Mouse (Mus musculus) Patski (cell line): ENCODE results near the gene Col4a2. TPM values are rescaled to one million over a fixed set of nuclear protein-coding genes. Genes with fewer than 3 reads are reported as not detected.
A peak's percentile ranks its signal among the peaks of the same experiment; 100 is the strongest.

ENCODE experiments used
- ATAC-seq: fragments of 100-300 bp; one replicate; pipeline ENCODE4 v1.8.0; 2021
- CTCF ChIA-PET: fragments of 350-600 bp; sonication (Branson Sonifier 250); formaldehyde crosslinking; loops from one replicate; lab custom pipeline; 2022; ENCODE audit warnings: inconsistent platforms; lab: Charles Lee
- POLR2A ChIA-PET: fragments of 350-600 bp; sonication (Branson Sonifier 250); formaldehyde crosslinking; loops from one replicate; lab custom pipeline; 2022; ENCODE audit warnings: antibody characterized with exemption, inconsistent platforms; lab: Charles Lee
- DNase-seq: peaks from one replicate; pipeline ENCODE4 v3.0.0-alpha.2; 2011; ENCODE audit warnings: low read depth, low spot score
- H3K27me3 ChIP-seq: fragments of 371-371 bp; one replicate; pipeline ENCODE4 v1.5.1; 2021
- CTCF ChIP-seq: fragments of 100-300 bp; IDR thresholded peaks from one replicate; pipeline ENCODE4 v1.5.1; 2021
- in situ Hi-C: fragments of 300-500 bp; cut with MboI; formaldehyde crosslinking; loops from 3 replicates; pipeline ENCODE4 v1.11.1; 2018; ENCODE audit warnings: low pct_unique_long_range_greater_than_20kb, mixed read lengths
- polyA plus RNA-seq: library from polyadenylated mRNA; unstranded; gene quantifications from one replicate; pipeline ENCODE4 v1.2.3, GENCODE M21; 2021

Col4a2 gene
- polyA plus RNA-seq, 1 experiment from 2014 or later = 206 TPM

DNA sequence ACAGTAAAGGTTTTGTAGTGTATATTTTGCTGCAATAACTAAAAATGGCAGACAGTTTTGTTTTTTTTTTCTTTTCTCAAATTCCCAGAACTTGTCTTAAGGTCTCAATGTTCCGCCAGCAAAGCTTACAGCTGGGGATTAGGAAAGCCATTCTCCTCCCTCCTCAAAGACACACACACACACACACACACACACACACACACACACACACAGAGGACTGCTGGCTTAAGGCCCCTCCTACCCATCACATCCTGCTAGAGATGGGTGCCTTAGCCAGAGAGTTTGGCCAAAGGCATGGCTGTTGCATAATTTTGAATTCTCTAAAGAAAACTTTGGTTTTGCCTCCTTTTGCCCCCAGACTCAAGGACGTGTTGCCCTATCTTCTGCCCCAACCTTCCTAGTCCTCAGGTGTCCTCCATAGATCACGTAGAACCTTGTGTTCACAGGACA, 35.0 kb upstream of the Col4a2 start:
- ATAC-seq = no peak
- POLR2A ChIA-PET = interaction anchor here (0.7 to 0.9 kb wide), 2 partner anchors 16 to 20 kb away, joined by 3 to 4 read pairs; no protein-coding TSS in a partner anchor

DNA sequence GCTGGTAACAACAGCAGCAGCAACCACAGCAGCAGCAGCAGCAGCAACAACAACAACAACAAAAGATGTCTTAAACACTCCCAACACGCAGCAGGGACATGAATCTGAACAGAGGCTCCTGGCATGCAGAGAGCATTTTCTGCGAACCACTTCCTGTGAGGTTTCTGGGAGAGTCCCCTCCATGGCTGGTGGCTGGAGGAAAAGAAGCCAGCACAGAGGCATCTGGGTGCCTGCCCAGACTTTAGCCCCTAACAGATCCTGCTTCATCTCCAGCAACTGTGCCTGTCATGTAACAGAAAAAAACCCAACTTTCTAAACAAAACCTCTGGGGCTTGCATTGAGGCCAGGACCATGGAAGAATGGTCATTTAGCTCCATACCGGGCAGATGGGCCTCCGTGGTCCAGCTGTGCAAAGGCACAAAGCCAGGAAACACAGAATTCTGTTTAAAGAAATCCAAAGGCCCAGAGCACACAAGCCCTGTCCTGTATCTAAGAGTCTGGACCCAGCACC, 34.4 kb upstream of the Col4a2 start:
- ChIA-PET POLR2A (interaction anchor here (0.7 kb wide), 1 partner anchor 19 kb away, joined by 3 read pairs; no protein-coding TSS in a partner anchor), CTCF (no interaction called here)
- no peak for TF ChIP-seq CTCF
- no peak for DNase-seq
- H3K27me3 ChIP-seq = no peaks in the 10 kb centered on the region
- in situ Hi-C loops = no loop called here
- no peak for ATAC-seq

More for the DNA sequence above, 35.0 kb upstream of the Col4a2 start:
- no peak for TF ChIP-seq CTCF
- no peaks in the 10 kb centered on the region for H3K27me3 ChIP-seq
- CTCF ChIA-PET = no interaction called here
- in situ Hi-C loops = no loop called here
- DNase-seq = no peak

DNA sequence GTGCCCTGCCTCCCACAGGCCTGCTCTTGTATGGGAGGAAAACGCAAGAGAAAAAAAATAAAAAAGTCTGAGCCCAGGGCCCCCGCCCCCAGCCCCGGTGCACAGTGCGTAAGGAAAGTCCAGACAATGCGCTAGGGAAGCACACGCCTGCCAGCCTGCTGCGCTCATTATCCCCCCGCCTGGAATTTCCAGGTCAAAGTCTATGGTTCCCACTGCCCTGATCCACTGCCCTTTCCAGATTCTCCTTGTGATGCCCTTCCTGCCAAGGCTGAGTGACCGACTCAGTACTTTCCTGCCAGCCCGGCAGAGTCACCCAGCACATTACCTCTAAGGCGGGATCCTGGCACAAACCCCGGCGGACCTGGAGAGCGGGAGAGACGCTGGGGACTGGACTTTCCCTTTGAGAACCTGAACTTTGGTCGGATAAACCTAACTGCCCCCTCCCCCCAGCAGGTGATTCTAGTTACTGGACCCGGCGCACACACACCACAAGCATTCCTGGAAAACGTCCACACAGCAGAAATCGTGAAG, 33.2 kb upstream of the Col4a2 start:
- ATAC-seq (peak; percentile 14), DNase-seq (no peak)
- no peaks in the 10 kb centered on the region for H3K27me3 ChIP-seq
- in situ Hi-C loops = no loop called here
- no peak for TF ChIP-seq CTCF
- ChIA-PET CTCF (interaction anchor here (1.1 kb wide), 1 partner anchor 17 kb away, joined by 3 read pairs; no protein-coding TSS in a partner anchor), POLR2A (no interaction called here)

DNA sequence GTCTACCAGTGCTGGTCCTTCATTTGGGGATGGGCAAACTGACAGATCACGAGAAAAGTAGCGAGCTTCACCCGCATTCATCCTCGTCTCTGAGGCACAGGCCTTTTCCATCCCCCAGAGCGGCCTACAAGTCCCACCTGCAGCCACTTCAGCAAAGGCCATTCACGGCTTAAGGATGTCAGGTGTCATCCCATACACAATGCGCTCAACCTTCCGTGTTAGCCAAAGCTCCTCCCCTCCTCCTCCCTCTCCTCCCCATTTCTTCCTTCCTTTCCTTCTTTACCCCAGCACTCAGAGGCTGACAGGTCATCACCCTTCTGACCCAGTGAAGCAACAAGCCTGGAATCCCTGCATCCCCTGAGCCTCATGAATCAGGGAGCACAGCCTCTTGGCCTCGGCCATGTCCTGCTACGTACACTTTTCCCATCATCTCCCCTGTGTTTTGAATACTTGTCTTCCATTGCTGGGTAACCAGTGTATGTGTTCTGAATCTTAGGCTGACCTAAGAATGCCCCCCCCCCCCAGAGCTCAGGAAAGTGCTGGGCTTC, 31.8 kb upstream of the Col4a2 start:
- CTCF ChIA-PET = no interaction called here
- DNase-seq = no peak
- no peak for ATAC-seq
- POLR2A ChIA-PET = interaction anchor here (0.6 kb wide), 1 partner anchor 347 kb away, joined by 3 read pairs; no protein-coding TSS in a partner anchor
- no peak for TF ChIP-seq CTCF
- H3K27me3 ChIP-seq = no peaks in the 10 kb centered on the region
- in situ Hi-C loops = no loop called here

DNA sequence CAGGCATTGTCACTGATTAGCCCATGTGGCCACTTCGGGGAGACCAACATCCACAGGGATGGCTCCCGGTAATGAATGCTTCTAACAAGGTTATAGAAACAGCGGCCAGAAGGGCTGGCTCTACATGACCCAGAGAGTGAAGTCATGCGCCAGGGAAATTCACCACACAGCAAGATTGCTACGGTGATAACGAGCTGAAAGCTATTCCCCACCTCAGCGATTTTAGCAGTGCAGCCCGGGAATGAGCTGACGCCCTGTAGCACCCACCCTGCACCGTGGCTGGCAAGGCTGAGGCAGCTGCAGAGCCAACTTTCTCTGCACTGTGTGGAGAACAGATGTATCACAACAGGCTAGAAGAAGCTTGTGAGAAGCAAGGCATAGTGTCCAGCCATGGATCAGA, 30.5 kb upstream of the Col4a2 start:
- TF ChIP-seq CTCF = no peak
- ATAC-seq = peak; percentile 60
- CTCF ChIA-PET = interaction anchor here (0.7 to 1.1 kb wide), 4 partner anchors 11 to 112 kb away, joined by 3 to 4 read pairs (median 3); no protein-coding TSS in a partner anchor
- in situ Hi-C loops = no loop called here
- DNase-seq = no peak
- POLR2A ChIA-PET = interaction anchor here (1.1 kb wide), 1 partner anchor 9 kb away, joined by 4 read pairs; no protein-coding TSS in a partner anchor
- no peaks in the 10 kb centered on the region for H3K27me3 ChIP-seq

DNA sequence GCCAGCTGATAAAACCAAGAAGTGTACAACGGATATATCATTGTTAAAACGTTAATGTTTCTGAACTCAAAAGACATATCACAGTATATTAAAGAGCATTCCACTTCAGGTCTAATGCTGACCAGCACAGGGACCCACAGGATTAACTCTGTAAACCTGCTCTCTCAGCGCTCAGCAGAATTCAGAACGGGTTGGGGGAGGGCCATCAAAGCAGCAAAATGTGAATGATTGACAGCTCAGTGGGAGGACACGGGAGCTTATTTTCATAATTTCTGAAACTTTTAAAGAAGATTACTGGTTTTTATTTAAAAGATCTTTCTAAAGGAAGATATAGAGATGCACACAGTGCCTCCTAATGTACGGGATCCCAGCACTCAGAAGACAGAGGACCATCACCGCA, 29.9 kb upstream of the Col4a2 start:
- ATAC-seq (no peak), DNase-seq (no peak)
- no peak for TF ChIP-seq CTCF
- H3K27me3 ChIP-seq = no peaks in the 10 kb centered on the region
- ChIA-PET CTCF (interaction anchor here (0.7 to 1.1 kb wide), 4 partner anchors 11 to 111 kb away, joined by 3 to 4 read pairs (median 3); no protein-coding TSS in a partner anchor), POLR2A (interaction anchor here (1.1 kb wide), 1 partner anchor 9 kb away, joined by 4 read pairs; no protein-coding TSS in a partner anchor)
- in situ Hi-C loops = no loop called here

DNA sequence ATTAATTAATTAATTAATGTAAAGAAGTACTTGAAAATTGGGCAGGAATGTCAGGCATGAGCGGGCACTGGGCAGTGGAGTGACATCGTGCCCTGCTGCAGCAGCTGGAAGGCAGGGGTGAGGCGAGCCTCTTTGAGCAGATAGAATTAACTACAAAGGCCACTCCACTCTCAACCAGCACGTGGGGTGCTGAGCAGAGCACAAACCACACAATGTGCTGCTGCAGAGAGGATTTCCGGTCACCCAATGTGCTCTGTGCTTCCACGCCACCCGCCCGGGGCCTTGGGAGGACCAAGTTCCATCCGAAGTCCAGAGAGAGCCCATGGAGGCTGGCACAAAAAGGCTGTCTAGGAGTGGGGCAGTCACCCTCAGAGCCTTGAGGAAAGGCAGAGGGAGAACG, 29.4 kb upstream of the Col4a2 start:
- TF ChIP-seq CTCF = no peak
- no peak for ATAC-seq
- no peak for DNase-seq
- no peaks in the 10 kb centered on the region for H3K27me3 ChIP-seq
- in situ Hi-C loops = no loop called here
- ChIA-PET CTCF (no interaction called here), POLR2A (interaction anchor here (1.1 kb wide), 1 partner anchor 8 kb away, joined by 4 read pairs; no protein-coding TSS in a partner anchor)

DNA sequence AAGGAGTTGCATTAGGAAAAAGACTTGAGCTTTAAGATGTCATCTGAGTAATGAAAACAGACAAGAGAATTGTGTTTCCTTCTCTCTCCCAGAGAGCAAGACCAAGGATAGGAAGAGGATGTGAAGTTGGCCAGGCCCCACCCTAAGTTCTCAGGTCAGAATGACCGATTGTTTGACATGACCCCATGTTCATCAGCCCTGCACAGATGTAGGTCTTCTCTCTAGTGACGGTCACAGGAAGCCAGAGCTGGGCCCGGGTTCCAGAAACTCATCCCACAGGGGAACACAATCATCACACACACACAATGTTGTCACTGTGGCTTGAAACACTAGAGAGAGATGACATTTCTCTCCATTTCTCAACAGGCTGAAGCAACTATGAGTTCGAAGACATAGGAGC, 27.2 kb upstream of the Col4a2 start:
- ATAC-seq (no peak), DNase-seq (no peak)
- in situ Hi-C loops = no loop called here
- no peaks in the 10 kb centered on the region for H3K27me3 ChIP-seq
- no peak for TF ChIP-seq CTCF
- POLR2A ChIA-PET = no interaction called here
- CTCF ChIA-PET = interaction anchor here (1.2 kb wide), 1 partner anchor 27 kb away, joined by 3 read pairs; the partner anchor contains the start of genes Col4a1 and Col4a2

DNA sequence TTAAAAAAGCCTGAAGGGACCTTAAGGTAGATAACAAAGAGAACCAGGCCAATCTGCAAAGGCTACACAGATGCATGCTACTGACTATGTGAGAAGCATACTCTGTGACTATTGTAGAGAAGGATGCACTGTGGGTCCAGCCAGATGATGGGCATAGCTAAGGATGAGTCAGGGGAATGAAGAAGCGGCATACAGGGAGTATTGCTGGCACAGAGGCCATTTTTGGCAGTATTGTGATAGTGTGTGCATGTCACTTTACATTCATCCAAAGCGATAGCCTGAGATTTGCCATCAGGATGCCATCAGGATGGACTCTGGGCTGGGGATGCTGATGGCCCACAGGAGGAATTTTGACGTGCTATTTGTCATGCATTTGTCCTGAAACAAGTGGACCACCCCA, 25.5 kb upstream of the Col4a2 start:
- CTCF ChIA-PET = no interaction called here
- no peak for TF ChIP-seq CTCF
- DNase-seq = no peak
- no peaks in the 10 kb centered on the region for H3K27me3 ChIP-seq
- ATAC-seq = no peak
- POLR2A ChIA-PET = interaction anchor here (0.6 to 0.7 kb wide), 2 partner anchors 15 to 21 kb away, joined by 3 to 4 read pairs; no protein-coding TSS in a partner anchor
- in situ Hi-C loops = no loop called here

DNA sequence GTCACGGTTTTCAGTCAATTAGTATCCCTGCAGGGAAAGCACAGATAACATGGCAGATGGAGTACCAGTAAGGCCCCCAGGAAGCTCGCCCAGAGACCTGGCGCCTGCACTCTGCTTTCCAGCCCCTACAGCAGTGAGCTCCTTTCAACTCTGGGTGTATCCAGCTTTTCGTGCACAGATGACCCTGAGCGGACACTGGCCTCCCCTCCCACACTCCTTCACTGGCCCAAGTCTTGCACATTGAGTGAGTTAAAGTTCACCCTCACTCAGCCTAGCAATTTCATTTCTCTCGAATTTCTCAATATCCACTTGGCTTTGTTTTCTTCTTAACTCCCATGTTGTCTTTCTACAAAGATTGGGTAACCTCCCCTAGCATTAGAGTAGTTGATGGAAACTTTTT, 24.3 kb upstream of the Col4a2 start:
- TF ChIP-seq CTCF = no peak
- DNase-seq = no peak
- POLR2A ChIA-PET = no interaction called here
- no peaks in the 10 kb centered on the region for H3K27me3 ChIP-seq
- in situ Hi-C loops = no loop called here
- no peak for ATAC-seq
- CTCF ChIA-PET = no interaction called here

DNA sequence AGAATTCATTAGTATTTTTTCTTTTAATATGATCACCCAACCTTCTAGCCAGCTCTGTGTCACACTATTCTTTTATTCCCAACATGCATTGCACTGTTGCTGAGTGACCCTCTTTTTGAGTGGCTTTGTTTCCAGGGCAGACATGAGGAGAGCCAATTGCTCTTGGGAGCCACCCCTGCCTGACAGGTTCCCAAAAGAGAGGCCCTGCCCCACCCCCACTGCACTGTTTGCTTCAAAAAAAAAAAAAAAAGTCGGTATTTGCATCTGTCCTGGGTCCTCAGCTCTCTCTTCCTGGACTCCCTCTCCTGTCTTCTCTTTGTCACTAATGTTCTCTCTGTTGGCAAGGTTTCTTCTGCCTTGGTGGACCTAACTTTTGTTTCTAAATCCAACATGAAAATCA, 22.1 kb upstream of the Col4a2 start:
- no peak for ATAC-seq

More for the DNA sequence above, 22.1 kb upstream of the Col4a2 start:
- ChIA-PET POLR2A (interaction anchor here (0.6 kb wide), 1 partner anchor 91 kb away, joined by 3 read pairs; no protein-coding TSS in a partner anchor), CTCF (no interaction called here)
- no peak for DNase-seq
- in situ Hi-C loops = no loop called here
- no peak for TF ChIP-seq CTCF
- no peaks in the 10 kb centered on the region for H3K27me3 ChIP-seq
